Mouse (Mus musculus) natural killer cell, adult 2 months (primary cell): ENCODE results near the gene Rnf181.
A peak's percentile ranks its signal among the peaks of the same experiment; 100 is the strongest.

Source experiments
- DNase-seq, 2 experiments: peaks; one replicate each; pipeline ENCODE4 v3.0.0; 2022; ENCODE audit warnings: low spot score in 2 of 2

The Rnf181 gene

GRCm38 (mm10) chr6:72385258-72385657 lies 18.5 kb upstream of the Rnf181 start:
- no peak for DNase-seq

GRCm38 (mm10) chr6:72383952-72384351 lies 17.2 kb upstream of the Rnf181 start:
- DNase-seq: no peak

GRCm38 (mm10) chr6:72383142-72383820 lies 16.5 kb upstream of the Rnf181 start:
- DNase-seq: no peak

GRCm38 (mm10) chr6:72382494-72382893 lies 15.7 kb upstream of the Rnf181 start:
- DNase-seq: no peak

GRCm38 (mm10) chr6:72380131-72380770 lies 13.5 kb upstream of the Rnf181 start, which contains the start of gene Vamp5:
Vamp5 (minus strand) TSS chr6:72380468.
- peak; percentile 85 to 90 for DNase-seq

GRCm38 (mm10) chr6:72379377-72380130 lies 12.8 kb upstream of the Rnf181 start:
- no peak for DNase-seq

GRCm38 (mm10) chr6:72378510-72379234 lies 11.9 kb upstream of the Rnf181 start:
- DNase-seq: no peak

GRCm38 (mm10) chr6:72374820-72375563 lies 8.2 kb upstream of the Rnf181 start:
- peak in 1 of 2 experiments; percentile 12 for DNase-seq

- DNase-seq: no peak
These were observed 7.5 kb upstream of the Rnf181 start for GRCm38 (mm10) chr6:72374206-72374605.

- no peak for DNase-seq
These were observed 6.4 kb upstream of the Rnf181 start for GRCm38 (mm10) chr6:72373184-72373583.

- DNase-seq: no peak
These were observed 4.8 kb upstream of the Rnf181 start for GRCm38 (mm10) chr6:72371571-72371970.

GRCm38 (mm10) chr6:72371147-72371546 lies 4.4 kb upstream of the Rnf181 start:
- no peak for DNase-seq

- no peak for DNase-seq
These were observed 3.3 kb upstream of the Rnf181 start for GRCm38 (mm10) chr6:72370091-72370490.

GRCm38 (mm10) chr6:72369557-72369956 lies 2.8 kb upstream of the Rnf181 start:
- no peak for DNase-seq

GRCm38 (mm10) chr6:72367460-72367974 lies 761 bp upstream of the Rnf181 start:
- no peak for DNase-seq

GRCm38 (mm10) chr6:72366304-72366703 lies 452 bp downstream of the Rnf181 start:
- no peak for DNase-seq

- DNase-seq: no peak
These were observed 1.8 kb downstream of the Rnf181 start for GRCm38 (mm10) chr6:72364985-72365384.

- DNase-seq: no peak
These were observed 2.7 kb downstream of the Rnf181 start for GRCm38 (mm10) chr6:72364009-72364408.

- DNase-seq: peak; percentile 96
These were observed 4.4 kb downstream of the Rnf181 start for GRCm38 (mm10) chr6:72362132-72363028.

- DNase-seq: no peak
These were observed 5.6 kb downstream of the Rnf181 start for GRCm38 (mm10) chr6:72361121-72361551.
